Mouse (Mus musculus) lung, postnatal 0 days (tissue): ENCODE measurements at regions not wholly inside any gene's neighbourhood (a gene's known extent, or its start where the extent isn't known, plus 50 kb on each side); places are given as distances from the start of the nearest gene placed in this dataset.

Experiments
- CTCF ChIP-seq: IDR thresholded peaks from 2 replicates; pipeline ENCODE4 v1.5.1; 2016; ENCODE audit warnings: antibody characterized with exemption, mild to moderate bottlenecking
- EP300 ChIP-seq: IDR thresholded peaks from 2 replicates; pipeline ENCODE4 v1.6.1; 2016; ENCODE audit warnings: antibody characterized with exemption, mild to moderate bottlenecking, control low read depth

DNA sequence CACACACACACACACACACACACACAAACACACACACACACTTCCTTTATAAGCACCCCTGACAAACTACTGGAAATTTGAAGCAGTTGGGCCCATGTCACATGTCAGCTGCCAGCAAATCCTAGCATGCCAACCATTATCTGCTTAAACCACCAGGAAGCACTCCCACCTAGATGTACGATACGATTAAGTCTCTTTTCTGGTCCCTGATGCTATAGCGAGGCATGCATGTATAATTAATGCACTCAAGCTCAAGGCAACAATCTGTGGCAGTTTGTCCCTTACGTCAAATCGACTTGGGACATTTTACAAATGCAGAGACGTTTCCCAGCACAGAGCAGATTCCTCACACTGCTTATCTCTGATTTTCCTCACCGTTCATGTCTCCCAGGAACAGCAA, 673.2 kb downstream of the Sorcs1 start:
- no peak for TF ChIP-seq CTCF
- TF ChIP-seq EP300 = no peak
